ENCODE assay signal across 9 mouse cellular contexts in the genomic region with DNA sequence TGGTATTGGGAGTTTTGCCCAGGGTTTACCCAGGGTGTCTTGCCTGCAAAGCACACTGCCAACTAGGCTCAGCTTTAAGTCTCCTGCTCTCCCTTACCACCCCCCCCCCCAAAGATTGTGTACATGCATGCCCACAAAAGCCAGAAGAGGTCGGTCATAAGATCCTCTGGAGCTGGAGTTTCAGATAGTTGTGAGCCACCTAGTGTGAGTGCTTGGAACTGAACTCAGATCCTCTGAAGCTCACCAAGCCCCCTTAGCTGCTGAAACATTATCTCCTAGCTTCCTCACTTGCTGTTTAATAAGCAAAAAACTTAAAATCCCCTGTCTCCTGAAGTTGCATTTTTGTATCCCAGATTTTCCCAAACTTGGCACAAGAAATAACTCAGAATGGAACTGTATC. TPM values are rescaled to one million over a fixed set of nuclear protein-coding genes. Genes with fewer than 3 reads are reported as not detected.
DNase-seq lines count a peak whose midpoint lies in the region; ATAC-seq and TF ChIP-seq lines count a peak whose summit lies in the region.
"Had no signal": no experiment of that assay in that cellular context is flagged by ENCODE, and none has a peak within 500 bp of the region (broad histone marks: within the 10 kb centered on the region; RNA-seq: fewer than 3 reads in every experiment).

No protein-coding gene starts in this region.

- 4% methylated on average over 1 of the region's 1 CpGs for WGBS in liver, adult 2 months
- WGBS in liver, embryonic 12.5 days (ENCODE audit: insufficient replicate concordance), result 13% methylated on average over 1 of the region's 1 CpGs

- H3K4me2 ChIP-seq in liver, embryonic 12.5 days, result no peak overlapping the region
- H3K4me2 ChIP-seq: lung, embryonic 15.5 days had no signal

- peaks cover 36% of the 10 kb centered on the region for H3K36me3 ChIP-seq in liver, adult 2 months (ENCODE audit: control insufficient read depth, insufficient read depth, low read length)
- H3K36me3 ChIP-seq in liver, embryonic 12.5 days, result peaks cover 53% of the 10 kb centered on the region

- no peak overlapping the region for H3K27ac ChIP-seq in liver, adult 2 months (replicated peaks; ENCODE audit: insufficient read depth, low read depth, low read length)
- H3K27ac ChIP-seq in liver, embryonic 12.5 days, result no peak overlapping the region
- H3K27ac ChIP-seq: lung, embryonic 15.5 days had no signal

- ATAC-seq in liver, embryonic 12.5 days, result no peak

- H3K4me3 ChIP-seq in liver, adult 2 months (ENCODE audit: insufficient read depth, low read depth, low read length), result no peak overlapping the region
- H3K4me3 ChIP-seq in liver, embryonic 12.5 days, result no peak overlapping the region
- H3K4me3 ChIP-seq: lung, embryonic 15.5 days had no signal

- H3K4me1 ChIP-seq in liver, adult 2 months (ENCODE audit: control insufficient read depth, insufficient read depth, low read length), result no peaks in the 10 kb centered on the region
- no peaks in the 10 kb centered on the region for H3K4me1 ChIP-seq in liver, embryonic 12.5 days
- H3K4me1 ChIP-seq: lung, embryonic 15.5 days had no signal

- no peaks in the 10 kb centered on the region; the same call in 1 of the 2 replicates for H3K79me2 ChIP-seq in liver, adult 2 months (ENCODE audit: control insufficient read depth, insufficient read depth, low read length)

- no peaks in the 10 kb centered on the region for H3K27me3 ChIP-seq in liver, adult 2 months (ENCODE audit: control insufficient read depth, insufficient read depth, low read length)
- H3K27me3 ChIP-seq in liver, embryonic 12.5 days (replicated peaks), result no peaks in the 10 kb centered on the region
- H3K27me3 ChIP-seq: lung, embryonic 15.5 days had no signal

- TF ChIP-seq CTCF in liver, adult 2 months (IDR thresholded peaks at IDR 0.05; ENCODE audit: low read depth, low read length), result peak; percentile 38; the same call in 1 of the 2 replicates

- DNase-seq in cerebellum, adult 18-20 months, result peak; percentile 28 to 30
- no peak for DNase-seq in cerebellum, adult 11 months
- peak; percentile 38 for DNase-seq in liver, adult 2 months (ENCODE audit: extremely low read depth, low read depth, low spot score)
- DNase-seq in embryo, embryonic 11.5 days (ENCODE audit: low read depth, low spot score), result peak; percentile 11
- peak; percentile 66 for DNase-seq in retina, embryonic 14.5 days (ENCODE audit: low spot score)
- DNase-seq in gastrocnemius, postnatal 10 days, result no peak
- DNase-seq in left cerebral cortex, postnatal 4 days, result no peak

- no peaks in the 10 kb centered on the region for H3K9me3 ChIP-seq in liver, embryonic 12.5 days (replicated peaks)
- H3K9me3 ChIP-seq: lung, embryonic 15.5 days had no signal

- intact Hi-C loops in left cerebral cortex, postnatal 4 days (cut with DNase I), result no loop called here

- H3K9ac ChIP-seq in liver, adult 2 months (ENCODE audit: low read depth, low read length), result no peak overlapping the region
- no peak overlapping the region for H3K9ac ChIP-seq in liver, embryonic 12.5 days
- H3K9ac ChIP-seq: lung, embryonic 15.5 days had no signal

- no peak for TF ChIP-seq POLR2A in liver, adult 2 months (IDR thresholded peaks at IDR 0.05; ENCODE audit: extremely low read depth, insufficient read depth, low read length)

RNA-seq across cellular contexts. Expression of a gene that starts 24.6 kb away (rescaled TPM):
- total RNA-seq in liver, adult 2 months (2014; rRNA removed), result 10.4 and 22.3 TPM in 2 replicates
- polyA plus RNA-seq in liver, adult 2 months (2012; rRNA removed), result 37.6 and 41.4 TPM in 2 replicates
- polyA plus RNA-seq in liver, embryonic 12.5 days (2016; fragmentation: Nextera tagmentation; extraction: Ambion mirVana), result 0.26 and 0.43 TPM in 2 replicates
- 10 to 100 TPM; 19.6 to 25.2 TPM for total RNA-seq in gastrocnemius, postnatal 10 days (2021)
- 10 to 100 TPM; 11.6 to 14.3 TPM for total RNA-seq in left cerebral cortex, postnatal 4 days (2021)

RNA-seq across cellular contexts. Expression of a gene that starts 29.6 kb away (rescaled TPM):
- 24.6 and 29.1 TPM in 2 replicates for total RNA-seq in liver, adult 2 months (2014; rRNA removed)
- polyA plus RNA-seq in liver, adult 2 months (2012; rRNA removed), result 9.4 and 9.5 TPM in 2 replicates
- polyA plus RNA-seq in liver, embryonic 12.5 days (2016; fragmentation: Nextera tagmentation; extraction: Ambion mirVana), result 53.2 and 56.3 TPM in 2 replicates
- 10 to 100 TPM; 79.2 to 87.0 TPM for total RNA-seq in gastrocnemius, postnatal 10 days (2021)
- 10 to 100 TPM; 44.9 to 47.4 TPM for total RNA-seq in left cerebral cortex, postnatal 4 days (2021)

RNA-seq across cellular contexts. Expression of a gene that starts 30.4 kb away (rescaled TPM):
- 30.4 and 33.0 TPM in 2 replicates for total RNA-seq in liver, adult 2 months (2014; rRNA removed)
- 13.2 and 13.5 TPM in 2 replicates for polyA plus RNA-seq in liver, adult 2 months (2012; rRNA removed)
- polyA plus RNA-seq in liver, embryonic 12.5 days (2016; fragmentation: Nextera tagmentation; extraction: Ambion mirVana), result 60.7 and 62.0 TPM in 2 replicates
- total RNA-seq in gastrocnemius, postnatal 10 days (2021), result 10 to 100 TPM; 74.9 to 75.2 TPM
- 100 to 1,000 TPM; 298 to 307 TPM for total RNA-seq in left cerebral cortex, postnatal 4 days (2021)

Comparison
In these comparisons a context has a peak if more than half of its experiments do, and no peak if none do; other contexts are left out.
1. DNase-seq: peak in cerebellum, adult 18-20 months (2 of 2), liver, adult 2 months (single experiment), embryo, embryonic 11.5 days (single experiment) and retina, embryonic 14.5 days (single experiment); none in cerebellum, adult 11 months (single experiment), gastrocnemius, postnatal 10 days (single experiment) and left cerebral cortex, postnatal 4 days (single experiment).